Mouse (Mus musculus) mesoderm, embryonic 11.5 days (tissue): ENCODE results near the gene Frmd5.

Experiments used
- DNase-seq: peaks from one replicate; pipeline ENCODE4 v3.0.0-alpha.2; 2012; ENCODE audit warnings: low read depth, low spot score

The Frmd5 gene

DNA sequence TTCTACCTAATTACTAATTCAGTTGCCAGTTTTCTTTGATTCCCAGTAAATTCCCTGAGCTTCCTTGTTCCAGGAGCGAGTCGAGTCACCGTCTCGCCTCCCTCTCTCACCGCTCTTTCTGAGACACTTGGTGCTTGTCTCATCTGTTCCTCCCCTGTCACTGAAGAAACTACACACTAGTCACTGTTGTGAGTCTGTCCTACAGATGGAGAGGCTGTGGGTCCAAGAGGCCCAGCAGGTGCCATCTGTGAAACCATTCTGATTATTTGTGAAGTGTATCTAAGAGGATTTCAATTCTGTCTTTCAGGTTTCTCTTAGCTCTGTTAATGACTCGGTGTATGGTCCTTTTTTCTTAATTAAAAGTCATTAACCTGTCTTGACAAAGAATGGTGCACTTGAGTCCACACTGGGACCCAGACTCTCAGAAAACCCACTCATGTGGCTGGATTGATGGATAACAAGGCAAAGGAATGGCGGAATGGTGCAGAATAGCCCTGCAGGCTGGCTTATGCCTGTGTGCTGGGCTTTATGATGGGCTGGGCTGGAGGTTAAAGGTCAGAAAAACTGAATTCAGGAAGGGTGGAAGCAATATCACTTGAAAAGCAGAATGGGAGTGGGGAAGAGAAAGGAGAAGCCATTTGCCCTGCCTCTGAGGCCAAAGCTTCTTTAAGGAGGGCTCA, 186.2 kb downstream of the Frmd5 start:
- no peak for DNase-seq

DNA sequence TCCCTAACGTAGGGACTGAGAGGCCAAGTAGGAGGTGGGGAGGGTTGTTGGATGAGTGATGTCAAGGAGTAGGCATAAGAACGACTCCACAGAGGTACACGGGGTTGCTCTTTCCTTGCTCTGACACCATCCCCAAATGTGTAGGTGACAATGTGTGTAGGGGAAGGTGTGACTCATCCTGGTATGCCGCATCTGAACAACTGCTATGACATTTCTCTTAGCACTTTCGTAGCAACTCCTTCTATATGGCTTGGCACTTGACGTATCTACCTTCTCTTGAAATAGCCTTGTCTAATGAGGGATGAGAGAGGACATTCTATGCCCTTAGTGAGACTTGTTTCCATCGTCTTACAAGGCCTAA, 191.7 kb downstream of the Frmd5 start:
- no peak for DNase-seq

DNA sequence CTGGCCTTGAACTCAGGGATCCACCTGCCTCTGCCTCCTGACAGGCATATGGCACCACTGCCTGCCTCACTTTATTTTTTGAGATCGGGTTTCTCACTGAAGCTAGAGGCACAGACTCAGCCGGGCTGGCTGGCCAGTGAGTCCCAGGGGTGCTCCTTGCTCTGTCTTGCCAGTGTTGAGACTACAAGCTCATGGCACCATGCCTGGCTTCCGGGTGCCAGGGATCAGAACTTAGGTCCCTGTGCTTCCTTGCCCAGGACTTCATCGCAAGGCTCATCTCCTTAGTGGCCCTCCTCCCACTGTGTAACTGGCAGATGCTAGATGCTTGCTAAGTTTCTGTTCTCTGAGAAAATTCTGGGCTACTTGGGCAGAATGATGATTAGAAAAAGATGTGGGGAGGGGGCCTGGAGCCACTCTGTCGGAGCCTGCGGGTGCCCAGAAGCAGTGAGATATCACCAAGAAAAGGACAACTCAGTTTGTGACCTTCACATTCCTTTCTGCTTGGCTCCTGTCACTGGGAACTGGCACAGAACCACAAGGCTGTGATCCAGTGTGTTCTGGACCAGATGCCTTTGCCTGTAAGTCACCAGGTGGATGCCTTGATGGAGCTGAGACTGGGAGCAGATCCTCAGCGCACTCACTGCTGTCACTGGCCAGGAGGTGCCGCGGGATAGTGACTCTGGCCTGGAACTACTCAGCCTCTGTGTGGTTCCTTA, 192.2 kb downstream of the Frmd5 start:
- DNase-seq: no peak

DNA sequence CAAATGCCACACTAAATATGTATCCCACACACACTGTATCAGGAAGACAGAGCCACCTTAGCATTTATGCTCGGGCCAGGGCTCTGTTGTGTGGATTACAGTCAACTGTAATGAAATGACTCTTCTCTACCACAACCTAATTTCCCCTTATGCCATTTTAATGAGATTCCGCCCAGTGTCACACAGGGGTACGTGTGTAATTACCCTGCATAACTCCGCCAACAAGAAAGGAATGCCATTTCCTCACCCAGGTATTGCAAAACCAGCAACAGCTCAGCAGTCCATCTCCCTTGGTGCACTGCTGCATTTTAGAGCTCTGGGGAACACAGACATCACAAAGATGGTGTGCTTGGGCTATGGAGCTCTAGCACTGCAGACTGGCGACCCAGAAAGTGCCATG, 194.8 kb downstream of the Frmd5 start:
- no peak for DNase-seq

DNA sequence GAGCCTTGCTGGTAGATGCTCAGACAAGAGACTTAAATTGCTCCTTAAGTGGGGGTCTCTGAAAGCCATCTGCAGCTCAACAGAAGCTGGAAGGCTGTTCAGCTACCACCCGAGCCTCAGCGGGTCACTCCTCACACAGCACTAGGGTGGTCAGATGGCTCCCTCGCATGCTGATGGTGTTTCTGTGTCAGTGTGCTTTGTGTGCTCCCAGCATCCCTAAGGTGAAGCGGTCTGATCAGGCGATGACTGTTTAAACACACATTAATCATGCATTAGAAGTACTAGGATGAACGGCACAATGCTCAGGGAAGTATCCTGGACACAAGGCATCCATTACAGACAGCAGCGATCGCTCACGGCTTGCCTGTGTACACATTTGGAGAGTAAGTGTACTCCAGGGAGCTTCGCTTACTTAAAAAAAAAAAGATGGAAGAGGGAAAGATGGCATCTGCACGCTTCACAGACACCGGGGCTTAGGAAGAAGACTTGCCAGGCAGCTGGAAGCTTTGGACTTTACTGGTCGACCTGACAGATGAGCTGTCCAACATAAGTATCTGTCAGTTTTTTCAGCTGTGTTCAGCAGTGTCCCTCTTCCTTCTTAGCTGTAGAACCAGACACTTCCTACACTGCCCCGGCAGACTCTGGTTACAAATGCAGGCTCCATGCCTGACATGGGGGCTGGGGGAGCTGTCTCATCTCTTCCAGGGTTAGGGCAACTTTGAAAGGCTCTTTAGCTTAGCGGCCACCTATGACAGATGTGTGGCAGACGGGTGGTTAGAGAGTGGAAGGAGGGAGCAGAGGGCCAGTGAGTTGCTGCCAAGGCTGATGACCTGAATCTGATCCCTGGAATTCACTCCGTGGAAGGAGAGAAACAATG, 196.6 kb downstream of the Frmd5 start:
- DNase-seq: peak; percentile 66

DNA sequence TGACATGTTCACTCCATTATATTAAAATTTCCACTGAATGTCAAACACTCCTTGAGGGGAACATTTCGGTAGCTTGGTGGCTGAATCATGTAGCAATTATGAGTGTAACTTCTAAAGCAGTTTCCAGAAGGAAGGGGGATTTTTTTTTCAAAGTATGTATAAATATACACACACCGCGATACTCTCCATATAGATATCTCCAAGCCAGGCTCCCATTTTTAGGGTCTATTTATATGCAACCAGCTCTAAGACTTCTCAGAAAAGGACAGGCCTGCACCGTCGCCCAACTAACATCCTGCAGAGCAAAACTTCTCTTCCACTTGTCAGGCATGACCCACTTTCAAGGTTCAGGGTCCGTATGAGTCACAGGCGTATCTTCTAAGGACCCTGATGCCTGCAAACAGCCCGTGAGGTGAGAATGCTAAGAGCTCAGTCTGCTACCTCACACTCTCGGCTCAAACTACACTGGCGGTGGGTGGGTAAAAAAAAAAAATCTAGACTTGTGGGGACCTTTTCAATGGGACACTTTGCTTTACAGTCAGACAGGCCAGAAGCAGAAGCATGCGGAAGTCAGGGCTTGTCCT, 197.7 kb downstream of the Frmd5 start:
- DNase-seq: no peak

DNA sequence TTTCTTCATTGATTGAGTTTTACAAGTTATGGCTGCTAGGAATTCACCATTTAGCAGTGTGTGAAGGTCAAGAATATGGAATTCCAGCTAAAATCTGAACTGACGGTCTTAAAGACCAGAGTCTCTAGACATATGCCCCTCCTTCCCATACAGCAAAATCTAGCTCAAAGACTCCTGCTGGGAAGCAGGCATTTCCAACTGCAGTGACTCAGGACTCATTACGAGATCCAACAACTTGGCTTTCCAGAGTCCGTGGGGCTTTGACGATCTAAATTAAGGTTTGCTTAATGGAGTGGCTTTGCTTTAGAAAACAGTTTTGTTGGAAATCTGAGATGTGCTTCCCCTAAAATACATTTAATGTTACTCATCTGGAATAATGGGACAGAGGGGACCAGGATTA, 204.5 kb downstream of the Frmd5 start:
- no peak for DNase-seq

DNA sequence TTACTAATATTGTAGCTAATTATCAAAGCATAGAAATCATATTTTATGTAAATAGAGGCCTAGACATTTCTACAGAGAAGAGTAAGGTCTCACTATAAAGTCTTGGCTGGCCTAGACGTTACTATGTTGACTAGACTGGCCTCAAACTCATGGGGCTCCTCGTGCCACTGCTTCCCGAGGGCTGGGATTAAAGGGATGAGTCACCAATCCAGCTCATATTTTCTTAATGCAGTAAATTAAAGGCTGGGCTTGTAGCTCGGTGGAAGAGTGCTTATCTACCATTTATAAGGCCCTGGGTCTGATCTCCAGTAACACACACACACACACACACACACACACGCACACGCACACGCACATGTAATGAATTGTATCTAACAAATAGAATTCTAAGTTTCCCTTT, 205.3 kb downstream of the Frmd5 start:
- no peak for DNase-seq

DNA sequence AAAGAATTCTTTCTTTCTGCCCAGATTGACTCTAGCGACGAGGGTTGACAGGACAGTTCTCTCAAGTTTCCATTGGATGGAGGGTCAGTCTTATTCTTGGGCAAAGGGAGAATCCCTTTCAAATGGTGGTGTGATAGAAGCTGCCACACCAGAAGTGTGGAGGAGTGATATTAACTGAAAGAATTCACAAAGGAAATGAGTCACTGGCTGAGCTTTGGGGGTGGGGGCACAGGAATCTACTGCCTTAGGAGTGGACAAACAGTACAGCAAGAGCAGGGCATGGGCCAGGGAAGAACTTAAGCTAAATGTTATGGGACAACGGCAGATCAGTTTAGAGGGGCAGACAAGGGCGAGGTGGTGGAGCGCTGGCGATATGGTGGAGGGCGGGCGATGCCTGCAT, 206.2 kb downstream of the Frmd5 start:
- no peak for DNase-seq

DNA sequence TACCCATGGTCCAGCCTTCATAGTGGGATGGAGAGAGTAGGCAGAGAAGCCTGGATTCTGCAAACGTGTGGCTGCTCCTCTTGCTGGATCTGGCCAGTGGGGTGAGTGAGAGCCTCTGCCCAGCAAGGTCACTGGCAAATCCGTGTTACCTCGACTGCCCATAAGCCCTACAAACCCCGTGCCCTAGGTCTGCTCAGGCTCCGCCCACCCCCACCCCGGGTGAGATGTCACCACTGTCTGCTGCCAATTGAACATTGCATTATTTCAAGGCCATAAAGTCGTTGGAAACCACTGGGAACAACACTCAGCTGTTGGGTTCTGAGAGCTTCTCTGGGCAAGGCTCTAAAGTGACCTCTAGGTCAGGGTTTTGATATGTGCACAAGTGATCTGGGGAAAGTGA, 208.6 kb downstream of the Frmd5 start:
- DNase-seq: no peak

DNA sequence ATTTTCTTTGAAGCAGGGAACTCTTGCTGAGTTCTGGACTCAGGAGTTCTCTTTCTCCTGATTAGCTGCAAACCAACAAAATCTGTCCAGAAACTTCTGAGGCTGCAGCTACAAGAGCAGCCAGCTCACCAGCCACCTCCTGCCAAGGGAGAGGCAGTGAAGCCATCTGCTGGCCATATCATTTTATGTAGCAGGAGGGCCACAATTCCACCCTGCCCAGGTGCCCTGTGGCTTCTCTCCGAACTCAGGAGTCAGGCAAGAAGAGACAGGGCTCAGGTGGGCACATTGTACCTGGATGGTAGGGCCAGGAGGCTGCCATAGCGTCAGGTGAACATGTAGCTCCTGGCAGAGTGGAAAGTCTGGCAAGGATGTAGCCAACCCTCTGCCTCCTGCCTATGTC, 210.3 kb downstream of the Frmd5 start:
- no peak for DNase-seq

DNA sequence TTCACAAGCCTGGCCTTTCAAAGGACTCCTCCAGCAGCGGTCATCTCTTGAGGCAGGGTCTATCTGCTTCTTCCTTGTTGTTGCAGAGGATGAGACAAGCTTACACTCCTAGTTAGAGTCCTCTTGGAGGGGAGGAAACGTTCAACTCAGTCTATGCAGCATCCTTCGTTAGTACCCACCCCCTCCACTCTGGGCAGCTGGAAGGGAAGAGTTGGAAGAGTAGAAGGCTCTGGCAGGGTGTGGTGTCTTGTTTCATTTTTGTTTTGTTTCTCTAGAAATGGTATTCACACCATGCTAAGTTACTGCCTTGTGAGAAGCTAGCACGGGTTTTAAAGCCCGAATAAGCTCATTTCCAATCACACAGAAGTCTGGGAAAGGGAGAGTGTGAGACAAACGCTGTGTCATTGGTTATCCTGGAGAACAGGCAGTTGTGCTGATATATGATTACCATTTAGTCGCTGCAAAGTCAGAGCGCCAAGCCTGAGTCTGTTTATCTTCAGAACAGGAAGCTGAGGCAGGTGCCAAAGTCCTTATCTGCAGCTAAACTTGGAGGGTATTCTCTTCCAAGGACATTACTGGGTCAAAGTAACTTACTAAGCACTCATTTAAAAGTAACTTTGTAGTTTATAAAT, 212.1 kb downstream of the Frmd5 start:
- DNase-seq: no peak

DNA sequence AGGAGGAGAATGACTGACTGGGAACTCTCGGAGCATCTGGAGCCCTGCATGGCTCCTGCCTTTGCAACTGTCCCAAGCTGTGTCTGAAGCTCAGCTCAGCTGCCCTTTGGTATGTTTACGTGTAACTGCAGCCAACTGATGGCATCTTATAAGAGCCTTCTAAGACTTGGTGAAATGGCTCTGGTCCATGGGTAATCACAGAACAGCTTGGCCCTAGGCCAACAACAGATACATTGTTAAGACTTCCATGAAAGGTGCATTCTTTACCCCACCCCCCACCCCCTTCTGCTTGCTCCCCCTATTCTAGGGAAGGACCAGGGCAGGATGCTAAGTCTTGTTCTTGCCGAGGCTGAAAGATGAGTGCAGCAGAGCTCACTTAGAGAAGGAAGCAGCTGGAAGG, 212.8 kb downstream of the Frmd5 start:
- DNase-seq: no peak

DNA sequence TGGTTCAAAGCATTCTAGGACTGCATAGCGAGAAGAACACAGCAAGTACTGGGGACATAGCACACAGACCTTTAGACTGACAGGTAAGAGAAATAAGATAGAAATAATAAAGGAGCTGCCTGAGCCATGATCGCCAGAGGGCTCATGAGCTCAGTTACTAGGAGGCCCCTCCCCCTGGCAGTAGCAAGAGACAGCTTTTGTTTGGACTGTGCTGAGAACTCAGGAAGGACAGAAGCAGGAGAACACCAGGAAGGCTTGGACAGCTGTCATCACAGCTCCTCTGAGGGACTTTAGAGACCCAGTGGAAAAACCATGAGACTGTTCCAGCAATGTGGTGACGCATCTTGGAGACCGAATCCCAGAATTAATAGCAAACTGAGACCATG, 218.6 kb downstream of the Frmd5 start:
- no peak for DNase-seq

DNA sequence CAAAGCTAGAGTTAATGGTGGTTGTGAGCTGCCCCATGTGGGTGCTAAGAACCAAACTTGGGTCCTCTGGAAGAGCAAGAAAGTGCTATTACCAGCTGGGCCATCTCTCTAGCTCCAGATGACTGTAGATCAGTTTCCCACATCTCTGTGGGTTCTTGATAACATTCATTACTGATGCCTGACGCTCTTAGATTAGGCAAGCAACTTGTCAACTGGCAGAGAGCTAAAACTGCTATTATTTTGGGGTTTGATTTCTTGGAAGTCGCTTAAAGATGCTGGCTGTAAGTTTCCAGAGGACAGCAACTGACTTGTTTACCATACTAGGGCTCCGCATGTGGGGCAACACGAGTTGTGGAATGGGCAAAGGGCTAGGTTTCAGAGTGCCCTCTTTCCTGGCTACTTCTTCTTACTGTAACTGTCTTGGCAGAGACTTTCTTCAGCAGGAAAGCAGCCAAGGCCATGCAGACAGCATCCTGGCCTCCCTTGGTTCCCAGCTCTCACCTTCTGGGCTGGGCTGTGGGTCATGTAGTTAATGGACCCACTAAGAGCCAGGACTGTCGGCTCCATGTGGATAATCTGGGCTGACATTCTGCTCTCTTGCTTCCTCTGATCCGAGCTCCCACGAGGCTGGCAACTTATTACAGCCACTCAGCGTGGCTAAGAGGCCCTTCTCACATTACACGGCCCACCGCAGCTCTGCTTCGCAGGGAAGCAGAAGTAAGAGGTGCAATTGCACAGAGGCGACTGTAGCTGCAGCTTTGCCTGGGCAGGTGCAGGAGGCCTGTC, 219.2 kb downstream of the Frmd5 start:
- DNase-seq: peak; percentile 64

DNA sequence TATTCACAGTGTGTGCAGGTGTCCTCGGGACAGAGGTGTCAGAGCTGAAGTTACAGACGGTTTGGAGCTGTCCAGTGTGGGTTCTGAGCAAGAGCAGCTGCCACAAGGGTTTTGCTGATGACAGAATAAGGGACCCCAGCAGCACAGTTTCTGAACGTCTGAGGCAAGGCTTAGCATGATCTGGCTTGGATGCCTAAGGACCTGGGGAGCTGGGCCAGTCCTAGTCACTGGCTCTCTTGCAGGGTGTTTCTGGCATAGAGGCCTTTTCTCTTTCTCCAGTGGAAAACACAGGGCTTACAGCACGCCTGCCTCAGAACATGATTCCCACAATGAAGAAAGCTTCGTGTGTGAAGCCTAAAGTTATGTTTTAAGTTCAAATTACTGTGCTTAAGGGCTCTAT, 222.2 kb downstream of the Frmd5 start:
- DNase-seq: no peak

DNA sequence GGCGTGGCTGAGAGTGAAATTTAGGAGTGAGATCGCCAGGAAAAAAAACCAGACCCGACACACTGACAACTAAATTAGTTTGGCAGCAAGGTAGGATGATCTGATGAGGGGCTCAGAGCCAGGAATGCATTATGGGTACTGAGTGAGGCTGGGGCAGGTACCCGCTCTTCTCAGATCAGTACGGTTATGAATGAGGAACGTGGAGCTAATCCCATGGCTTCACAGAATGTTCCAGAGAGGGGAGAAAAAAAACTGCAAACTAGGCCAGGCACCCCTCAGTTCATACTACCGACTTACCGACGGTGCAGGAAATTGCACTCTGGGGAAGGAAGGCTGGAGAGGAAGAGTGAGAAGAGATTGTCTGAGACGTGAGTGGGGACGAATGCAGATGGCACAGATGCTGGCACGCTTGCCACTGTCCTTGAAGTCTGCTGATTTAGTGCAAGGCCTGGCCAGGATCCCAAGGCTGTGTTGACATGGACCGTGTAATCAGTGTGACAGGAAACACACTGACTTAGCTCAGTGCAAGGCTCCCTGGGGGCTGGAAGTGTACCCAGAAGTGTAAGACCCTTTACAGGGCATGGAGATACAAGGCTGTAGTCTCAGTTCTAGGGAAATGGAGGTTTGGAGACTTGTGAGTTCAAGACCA, 223.3 kb downstream of the Frmd5 start:
- no peak for DNase-seq

DNA sequence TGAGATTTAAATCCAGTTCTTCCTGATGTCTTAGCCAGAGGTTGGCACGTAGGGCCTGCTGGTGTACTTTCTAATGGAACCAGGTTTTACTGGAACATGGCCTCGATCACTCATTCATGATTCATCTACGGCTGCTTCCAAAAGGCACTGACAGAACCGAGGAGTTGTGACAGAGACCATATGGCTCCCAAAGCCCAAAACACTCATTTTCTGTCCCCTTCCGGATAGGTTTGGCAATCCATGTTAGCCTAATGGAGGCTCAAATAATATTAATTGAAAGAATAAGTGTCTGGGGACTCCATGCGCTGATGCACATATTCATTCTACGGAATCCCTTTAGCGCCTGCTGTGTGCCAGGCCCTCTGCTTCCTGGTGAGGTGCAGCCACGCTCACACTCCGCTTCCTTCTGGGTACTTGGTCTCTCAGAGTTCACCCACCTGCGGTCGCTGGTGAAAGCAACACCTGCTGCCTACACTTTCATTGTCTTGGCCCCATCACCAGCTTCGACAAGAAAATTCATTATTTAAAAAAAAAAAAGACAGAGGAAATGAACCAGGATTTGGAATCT, 224.0 kb downstream of the Frmd5 start:
- DNase-seq: no peak

DNA sequence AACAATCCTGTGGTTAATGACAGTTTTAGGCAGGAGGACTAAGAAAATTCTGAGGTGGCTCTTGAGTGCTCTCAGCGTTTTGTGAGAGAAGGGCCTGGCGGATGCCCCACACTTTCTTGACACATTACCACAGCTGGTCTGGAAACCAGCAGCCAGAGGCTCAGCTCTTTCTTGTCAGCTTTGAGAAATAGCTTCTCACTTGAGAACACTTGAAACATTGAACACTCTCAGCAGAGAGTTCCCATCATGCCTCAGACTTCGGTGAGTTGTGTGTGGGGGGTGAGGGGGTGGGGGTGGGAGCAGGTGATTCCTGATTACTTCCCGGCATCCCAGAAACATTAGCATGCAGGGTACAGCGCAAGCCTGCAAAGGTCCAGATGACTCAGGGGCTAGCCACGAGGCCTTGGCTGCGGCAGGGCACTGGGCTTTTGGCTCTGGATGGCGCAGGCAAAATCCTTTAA, 231.1 kb downstream of the Frmd5 start:
- DNase-seq: peak; percentile 54

DNA sequence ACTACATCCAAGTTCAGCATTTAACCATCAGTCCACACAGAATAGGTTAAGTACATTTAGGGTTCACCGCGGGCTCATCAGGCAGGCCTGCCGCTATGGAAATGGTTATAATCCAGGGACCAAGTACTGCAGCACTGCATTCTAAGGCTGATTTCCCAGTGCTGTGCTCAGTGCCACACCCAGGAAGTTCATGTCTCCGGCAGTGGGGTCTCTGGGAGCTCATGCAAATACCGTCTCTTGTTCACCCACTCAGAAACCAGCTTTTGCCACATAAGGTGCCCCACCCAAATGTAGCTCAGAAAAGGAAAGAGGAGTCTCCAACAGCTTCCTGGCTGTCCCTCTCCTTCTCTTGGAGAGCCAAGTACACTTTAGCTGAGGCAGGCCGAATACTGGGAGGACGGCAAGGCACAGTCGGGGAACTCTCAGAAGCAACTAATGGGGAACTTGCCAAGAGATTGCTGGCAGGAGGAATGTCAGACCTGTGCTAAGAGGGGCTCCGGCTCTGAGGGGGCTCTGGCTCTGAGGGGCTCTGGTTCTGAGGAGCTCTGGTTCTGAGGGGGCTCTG, 232.7 kb downstream of the Frmd5 start:
- no peak for DNase-seq
